Mouse (Mus musculus) bone marrow macrophage, adult 2 months (primary cell): ENCODE results near the gene Zfp385b.

Experiments used
- CTCF ChIP-seq: IDR thresholded peaks from 2 replicates; pipeline ENCODE4 v1.5.1; 2012; ENCODE audit warnings: low read depth, mild to moderate bottlenecking, low read length, moderate library complexity
- POLR2A ChIP-seq: IDR thresholded peaks from 2 replicates; pipeline ENCODE4 v1.6.1; 2012; ENCODE audit warnings: mild to moderate bottlenecking, low read depth, low read length, borderline replicate concordance

GRCm38 (mm10) chr2:77709206-77709794, 110.1 kb downstream of the Zfp385b start:
- TF ChIP-seq POLR2A (no peak), CTCF (no peak)
